Mouse (Mus musculus) myocyte (in vitro differentiated cells): Measurements from ENCODE around the gene Ovol2. TPM values are rescaled to one million over a fixed set of nuclear protein-coding genes. Genes with fewer than 3 reads are reported as not detected.

Experiments
- H3K27me3 ChIP-seq: one replicate; pipeline ENCODE4 v1.6.1; 2011; ENCODE audit not compliant: control insufficient read depth, insufficient read depth, insufficient read length
- H3K36me3 ChIP-seq: one replicate; pipeline ENCODE4 v1.6.1; 2011; ENCODE audit not compliant: control insufficient read depth, insufficient read depth
- H3K4me2 ChIP-seq: one replicate; pipeline ENCODE4 v1.6.1; 2011; ENCODE audit warnings: low read depth, control low read depth
- H3K4me3 ChIP-seq: one replicate; pipeline ENCODE4 v1.5.1; 2011; ENCODE audit warnings: mild to moderate bottlenecking, control low read depth, moderate library complexity
- H3K79me2 ChIP-seq: one replicate; pipeline ENCODE4 v1.6.1; 2011; ENCODE audit not compliant: control insufficient read depth, insufficient read depth
- H3ac ChIP-seq: one replicate; pipeline ENCODE4 v1.6.1; 2011; ENCODE audit not compliant: control insufficient read depth, insufficient read length
- CEBPB ChIP-seq: IDR thresholded peaks from 2 replicates; pipeline ENCODE4 v1.6.1; 2011; ENCODE audit warnings: mild to moderate bottlenecking, moderate library complexity; ENCODE audit not compliant: poor library complexity, insufficient read depth, severe bottlenecking
- E2F4 ChIP-seq: IDR thresholded peaks from one replicate; pipeline ENCODE4 v1.6.1; 2011; ENCODE audit warnings: mild to moderate bottlenecking, control low read depth, moderate library complexity; ENCODE audit not compliant: insufficient read depth
- MAX ChIP-seq: IDR thresholded peaks from one replicate; pipeline ENCODE4 v1.6.1; 2011; ENCODE audit warnings: low read depth, mild to moderate bottlenecking, control low read depth
- MYOD1 ChIP-seq, 3 experiments: IDR thresholded peaks; one replicate each; pipeline ENCODE4 v1.6.1; 2011; ENCODE audit warnings: control low read depth in 2 of 3, low read depth in 2 of 3, mild to moderate bottlenecking in 2 of 3, moderate library complexity in 1 of 3; ENCODE audit not compliant: insufficient read length in 2 of 3, control insufficient read depth in 1 of 3
- MYOG ChIP-seq, 3 experiments: IDR thresholded peaks; one replicate each; pipeline ENCODE4 v1.6.1; 2011; ENCODE audit warnings: control low read depth in 2 of 3, low read depth in 2 of 3, mild to moderate bottlenecking in 2 of 3; ENCODE audit not compliant: insufficient read length in 2 of 3, control insufficient read depth in 1 of 3, insufficient read depth in 1 of 3
- POLR2A ChIP-seq: IDR thresholded peaks from one replicate; pipeline ENCODE4 v1.6.1; 2011; ENCODE audit warnings: low read depth, mild to moderate bottlenecking, control low read depth, moderate library complexity; ENCODE audit not compliant: insufficient read length
- POLR2AphosphoS2 ChIP-seq: IDR thresholded peaks from one replicate; pipeline ENCODE4 v1.6.1; 2011; ENCODE audit warnings: low read depth, control low read depth; ENCODE audit not compliant: insufficient read length
- REST ChIP-seq: IDR thresholded peaks from one replicate; pipeline ENCODE4 v1.6.1; 2011; ENCODE audit warnings: mild to moderate bottlenecking, control low read depth, moderate library complexity; ENCODE audit not compliant: insufficient read depth, insufficient read length
- SRF ChIP-seq: IDR thresholded peaks from one replicate; pipeline ENCODE4 v1.6.1; 2011; ENCODE audit warnings: low read depth; ENCODE audit not compliant: control insufficient read depth, insufficient read length
- TCF12 ChIP-seq: IDR thresholded peaks from one replicate; pipeline ENCODE4 v1.6.1; 2011; ENCODE audit warnings: mild to moderate bottlenecking, control low read depth; ENCODE audit not compliant: poor library complexity, insufficient read depth, severe bottlenecking
- TCF3 ChIP-seq: IDR thresholded peaks from one replicate; pipeline ENCODE4 v1.6.1; 2011; ENCODE audit warnings: low read depth, control low read depth; ENCODE audit not compliant: insufficient read length
- USF1 ChIP-seq: IDR thresholded peaks from one replicate; pipeline ENCODE4 v1.6.1; 2011; ENCODE audit warnings: low read depth, mild to moderate bottlenecking, control low read depth, moderate library complexity
- polyA plus RNA-seq: library from polyadenylated mRNA; unstranded; fragments of >200 nt; fragmentation: generic; extraction: Trizol; gene quantifications from one replicate; pipeline ENCODE4 v1.2.1, GENCODE M21; 2012; ENCODE audit warnings: missing spikeins

Gene Ovol2
- polyA plus RNA-seq, 1 experiment: not detected

DNA sequence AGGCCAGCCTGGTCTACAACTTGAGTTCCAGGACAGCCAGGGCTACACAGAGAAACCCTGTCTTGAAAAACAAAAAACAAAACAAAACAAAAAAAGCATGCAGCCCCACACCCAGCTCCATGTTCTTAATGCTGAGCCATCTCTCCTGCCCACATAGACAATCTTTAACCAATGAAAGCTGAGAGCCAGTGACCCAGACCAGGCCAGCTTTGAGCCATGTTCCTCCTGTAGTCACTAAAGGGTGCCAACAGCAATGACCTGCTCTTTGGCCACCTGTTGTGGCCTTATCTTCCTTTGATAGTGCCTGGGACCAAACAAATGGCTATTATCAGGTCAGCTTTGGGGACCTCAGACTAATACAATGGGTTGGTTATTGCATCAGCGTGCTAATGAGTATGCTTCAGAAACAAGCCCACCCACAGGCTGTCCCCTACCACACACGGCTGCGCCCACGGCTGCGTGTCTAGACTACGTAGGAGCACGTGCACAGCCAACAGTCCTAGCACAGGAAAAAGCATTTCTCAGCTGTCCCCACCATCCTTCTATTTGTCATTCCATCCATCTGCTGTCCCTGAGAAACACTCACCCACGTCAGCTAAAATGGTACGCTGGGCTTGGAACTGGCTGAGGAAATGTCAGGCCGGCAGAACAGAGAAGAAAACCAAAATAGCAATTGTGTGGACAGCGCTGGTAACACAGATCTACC lies 40.2 kb downstream of the Ovol2 start:
- Histone ChIP-seq H3K4me2 (no peak overlapping the region), H3ac (no peak overlapping the region), H3K79me2 (no peaks in the 10 kb centered on the region), H3K4me3 (no peak overlapping the region), H3K36me3 (no peaks in the 10 kb centered on the region), H3K27me3 (peaks cover 7% of the 10 kb centered on the region)
- TF ChIP-seq SRF: no peak
- no peak for TF ChIP-seq MAX
- no peak for TF ChIP-seq REST
- TF ChIP-seq MYOG (IDR thresholded peaks at IDR 0.05; ENCODE audit: control insufficient read depth in 1 of 3, insufficient read depth in 1 of 3, insufficient read length in 2 of 3, low read depth in 2 of 3): peak in 2 of 3 experiments; percentile 2 to 33
- no peak for TF ChIP-seq CEBPB
- TF ChIP-seq E2F4: no peak
- no peak for TF ChIP-seq TCF3
- TF ChIP-seq POLR2A: no peak

GRCm38 (mm10) chr2:144290321-144290720 lies 41.6 kb downstream of the Ovol2 start:
- Histone ChIP-seq H3ac (no peak overlapping the region), H3K36me3 (no peaks in the 10 kb centered on the region), H3K79me2 (no peaks in the 10 kb centered on the region), H3K4me2 (no peak overlapping the region), H3K27me3 (peaks cover 7% of the 10 kb centered on the region), H3K4me3 (no peak overlapping the region)
- TF ChIP-seq TCF3: no peak
- TF ChIP-seq MYOD1 (IDR thresholded peaks at IDR 0.05; ENCODE audit: control insufficient read depth in 1 of 3, insufficient read length in 2 of 3, low read depth in 2 of 3): no peak
- TF ChIP-seq CEBPB: no peak
- no peak for TF ChIP-seq TCF12
- TF ChIP-seq POLR2AphosphoS2: no peak
- TF ChIP-seq USF1: no peak
- TF ChIP-seq E2F4: no peak
- TF ChIP-seq MAX: no peak
- no peak for TF ChIP-seq REST
- TF ChIP-seq POLR2A: no peak
- TF ChIP-seq SRF: no peak
- TF ChIP-seq MYOG (IDR thresholded peaks at IDR 0.05; ENCODE audit: control insufficient read depth in 1 of 3, insufficient read depth in 1 of 3, insufficient read length in 2 of 3, low read depth in 2 of 3): no peak

GRCm38 (mm10) chr2:144281417-144281816 lies 50.5 kb downstream of the Ovol2 start:
- H3ac ChIP-seq: no peak overlapping the region
- TF ChIP-seq MYOD1 (IDR thresholded peaks at IDR 0.05; ENCODE audit: control insufficient read depth in 1 of 3, insufficient read length in 2 of 3, low read depth in 2 of 3) (no peak), USF1 (peak; percentile 70)
- no peaks in the 10 kb centered on the region for H3K27me3 ChIP-seq
- H3K4me2 ChIP-seq: no peak overlapping the region
- H3K4me3 ChIP-seq: no peak overlapping the region
- no peaks in the 10 kb centered on the region for H3K79me2 ChIP-seq
- peaks cover 3% of the 10 kb centered on the region for H3K36me3 ChIP-seq

- TF ChIP-seq E2F4 (no peak), POLR2A (no peak)
- Histone ChIP-seq H3K79me2 (no peaks in the 10 kb centered on the region), H3K27me3 (no peaks in the 10 kb centered on the region), H3K36me3 (peaks cover 3% of the 10 kb centered on the region), H3K4me3 (no peak overlapping the region), H3K4me2 (no peak overlapping the region), H3ac (no peak overlapping the region)
Measured at GRCm38 (mm10) chr2:144280568-144280967, 51.4 kb downstream of the Ovol2 start.

- Histone ChIP-seq H3K4me3 (no peak overlapping the region), H3K27me3 (no peaks in the 10 kb centered on the region), H3ac (no peak overlapping the region), H3K79me2 (no peaks in the 10 kb centered on the region), H3K4me2 (no peak overlapping the region), H3K36me3 (peaks cover 3% of the 10 kb centered on the region)
- no peak for TF ChIP-seq REST
- TF ChIP-seq TCF12: no peak
- TF ChIP-seq POLR2A: no peak
- no peak for TF ChIP-seq SRF
- no peak for TF ChIP-seq MYOG (IDR thresholded peaks at IDR 0.05; ENCODE audit: control insufficient read depth in 1 of 3, insufficient read depth in 1 of 3, insufficient read length in 2 of 3, low read depth in 2 of 3)
- no peak for TF ChIP-seq TCF3
- no peak for TF ChIP-seq MAX
- no peak for TF ChIP-seq E2F4
- TF ChIP-seq USF1: no peak
- TF ChIP-seq MYOD1 (IDR thresholded peaks at IDR 0.05; ENCODE audit: control insufficient read depth in 1 of 3, insufficient read length in 2 of 3, low read depth in 2 of 3): no peak
- no peak for TF ChIP-seq CEBPB
- TF ChIP-seq POLR2AphosphoS2: no peak
Measured at GRCm38 (mm10) chr2:144279742-144280141, 52.2 kb downstream of the Ovol2 start.
